Mouse (Mus musculus) olfactory bulb, adult 2 months (tissue): ENCODE results near the gene Twist2.

Source experiments
- CTCF ChIP-seq: fragments of 200-500 bp; IDR thresholded peaks from 2 replicates; pipeline ENCODE4 v1.5.1; 2012; ENCODE audit warnings: low read depth, mild to moderate bottlenecking, low read length, moderate library complexity; ENCODE audit not compliant: insufficient read depth
- POLR2A ChIP-seq: fragments of 200-500 bp; IDR thresholded peaks from 2 replicates; pipeline ENCODE4 v1.6.1; 2012; ENCODE audit warnings: mild to moderate bottlenecking, low read depth, low read length, moderate library complexity; ENCODE audit not compliant: insufficient read depth

DNA sequence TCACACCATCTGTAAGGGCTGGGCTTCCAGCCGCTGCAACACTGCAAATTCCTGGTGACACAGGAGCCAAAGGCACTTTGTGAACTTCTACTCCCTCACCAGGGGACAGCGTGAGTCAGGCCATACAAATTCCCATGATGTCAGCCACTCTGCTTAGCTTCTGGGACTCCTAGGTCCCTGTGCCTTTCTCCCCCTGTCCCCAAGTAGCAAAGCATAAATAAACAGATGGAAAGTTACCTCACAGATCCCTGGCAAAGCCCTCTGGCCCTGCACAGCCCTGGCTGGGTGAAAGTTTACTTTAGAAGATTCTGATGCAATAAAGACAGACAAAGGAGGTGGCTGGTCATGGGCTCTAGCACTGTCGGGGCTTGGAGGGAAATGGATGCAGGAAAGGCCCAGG, 22.3 kb downstream of the Twist2 start:
- TF ChIP-seq CTCF (no peak), POLR2A (no peak)
